Mouse (Mus musculus): ENCODE results near the gene Fahd2a. TPM values are rescaled to one million over a fixed set of nuclear protein-coding genes. Genes with fewer than 3 reads are reported as not detected.

Fahd2a gene
- total RNA-seq, 1 experiment = 6.6 TPM

GRCm38 (mm10) chr2:127453764-127454163, 9.4 kb upstream of the Fahd2a start:
- DNase-seq (ENCODE audit: low read depth, low spot score) = peak; percentile 70
- Histone ChIP-seq H3K36me3 (ENCODE audit: control insufficient read depth, insufficient read depth, low read length, poor library complexity, severe bottlenecking) (no peaks in the 10 kb centered on the region), H3K4me3 (ENCODE audit: insufficient read depth in 1 of 2, low read depth in 1 of 2, low read length in 2 of 2, poor library complexity in 1 of 2, severe bottlenecking in 1 of 2) (no peak overlapping the region), H3K4me1 (ENCODE audit: control insufficient read depth in 2 of 2, insufficient read depth in 2 of 2, low read length in 2 of 2, poor library complexity in 1 of 2) (peaks cover 0 to 11% of the 10 kb centered on the region in 2 experiments; a peak in 1 of 4 replicates), H3K9ac (ENCODE audit: insufficient read depth, low read depth, low read length, poor library complexity, severe bottlenecking) (no peak overlapping the region), H3K27ac (ENCODE audit: insufficient read depth, low read depth, low read length, poor library complexity, severe bottlenecking) (no peak overlapping the region), H3K9me3 (ENCODE audit: control insufficient read depth, insufficient read depth, low read depth, low read length) (no peaks in the 10 kb centered on the region)
- no peak for TF ChIP-seq MAFK (IDR thresholded peaks at IDR 0.05; ENCODE audit: insufficient read depth, low read depth, low read length)
- no peak for TF ChIP-seq HCFC1 (IDR thresholded peaks at IDR 0.05; ENCODE audit: borderline replicate concordance, insufficient read depth, low read length)
- TF ChIP-seq ZC3H11A (IDR thresholded peaks at IDR 0.05; ENCODE audit: borderline replicate concordance, low read depth, low read length) = no peak
- TF ChIP-seq ZNF384 (IDR thresholded peaks at IDR 0.05; ENCODE audit: low read depth, low read length) = no peak
- no peak for TF ChIP-seq CHD2 (IDR thresholded peaks at IDR 0.05; ENCODE audit: low read depth, low read length)
- in situ Hi-C loops (cut with MboI; ENCODE audit: low sequenced_read_pairs in 2 of 2, unreplicated experiment in 2 of 2) = no loop called here

- no peak for DNase-seq (ENCODE audit: low read depth, low spot score)
- H3K9ac ChIP-seq (ENCODE audit: insufficient read depth, low read depth, low read length, poor library complexity, severe bottlenecking) = no peak overlapping the region
- no peak for TF ChIP-seq ZNF384 (IDR thresholded peaks at IDR 0.05; ENCODE audit: low read depth, low read length)
- no peak for TF ChIP-seq ZC3H11A (IDR thresholded peaks at IDR 0.05; ENCODE audit: borderline replicate concordance, low read depth, low read length)
- TF ChIP-seq CHD2 (IDR thresholded peaks at IDR 0.05; ENCODE audit: low read depth, low read length) = no peak
- TF ChIP-seq HCFC1 (IDR thresholded peaks at IDR 0.05; ENCODE audit: borderline replicate concordance, insufficient read depth, low read length) = no peak
- TF ChIP-seq MAFK (IDR thresholded peaks at IDR 0.05; ENCODE audit: insufficient read depth, low read depth, low read length) = no peak
- no peak overlapping the region for H3K27ac ChIP-seq (ENCODE audit: insufficient read depth, low read depth, low read length, poor library complexity, severe bottlenecking)
- H3K9me3 ChIP-seq (ENCODE audit: control insufficient read depth, insufficient read depth, low read depth, low read length) = no peaks in the 10 kb centered on the region
- H3K36me3 ChIP-seq (ENCODE audit: control insufficient read depth, insufficient read depth, low read length, poor library complexity, severe bottlenecking) = no peaks in the 10 kb centered on the region
- peaks cover 0 to 11% of the 10 kb centered on the region in 2 experiments; a peak in 1 of 4 replicates for H3K4me1 ChIP-seq (ENCODE audit: control insufficient read depth in 2 of 2, insufficient read depth in 2 of 2, low read length in 2 of 2, poor library complexity in 1 of 2)
- H3K4me3 ChIP-seq (ENCODE audit: insufficient read depth in 1 of 2, low read depth in 1 of 2, low read length in 2 of 2, poor library complexity in 1 of 2, severe bottlenecking in 1 of 2) = no peak overlapping the region
- in situ Hi-C loops (cut with MboI; ENCODE audit: low sequenced_read_pairs in 2 of 2, unreplicated experiment in 2 of 2) = no loop called here
These were observed 8.8 kb upstream of the Fahd2a start for GRCm38 (mm10) chr2:127453141-127453540.

- no peak overlapping the region for H3K4me3 ChIP-seq (ENCODE audit: insufficient read depth in 1 of 2, low read depth in 1 of 2, low read length in 2 of 2, poor library complexity in 1 of 2, severe bottlenecking in 1 of 2)
- no peak for TF ChIP-seq HCFC1 (IDR thresholded peaks at IDR 0.05; ENCODE audit: borderline replicate concordance, insufficient read depth, low read length)
- no peak for TF ChIP-seq ZNF384 (IDR thresholded peaks at IDR 0.05; ENCODE audit: low read depth, low read length)
- no peak for TF ChIP-seq ZC3H11A (IDR thresholded peaks at IDR 0.05; ENCODE audit: borderline replicate concordance, low read depth, low read length)
- no peak for TF ChIP-seq CHD2 (IDR thresholded peaks at IDR 0.05; ENCODE audit: low read depth, low read length)
- TF ChIP-seq MAFK (IDR thresholded peaks at IDR 0.05; ENCODE audit: insufficient read depth, low read depth, low read length) = no peak
- DNase-seq (ENCODE audit: low read depth, low spot score) = no peak
- peaks cover 0 to 11% of the 10 kb centered on the region in 2 experiments; a peak in 1 of 4 replicates for H3K4me1 ChIP-seq (ENCODE audit: control insufficient read depth in 2 of 2, insufficient read depth in 2 of 2, low read length in 2 of 2, poor library complexity in 1 of 2)
- no peak overlapping the region for H3K27ac ChIP-seq (ENCODE audit: insufficient read depth, low read depth, low read length, poor library complexity, severe bottlenecking)
- H3K9ac ChIP-seq (ENCODE audit: insufficient read depth, low read depth, low read length, poor library complexity, severe bottlenecking) = no peak overlapping the region
- in situ Hi-C loops (cut with MboI; ENCODE audit: low sequenced_read_pairs in 2 of 2, unreplicated experiment in 2 of 2) = no loop called here
- no peaks in the 10 kb centered on the region for H3K36me3 ChIP-seq (ENCODE audit: control insufficient read depth, insufficient read depth, low read length, poor library complexity, severe bottlenecking)
- H3K9me3 ChIP-seq (ENCODE audit: control insufficient read depth, insufficient read depth, low read depth, low read length) = no peaks in the 10 kb centered on the region
These were observed 7.4 kb upstream of the Fahd2a start for GRCm38 (mm10) chr2:127451748-127452147.

- Histone ChIP-seq H3K9ac (ENCODE audit: insufficient read depth, low read depth, low read length, poor library complexity, severe bottlenecking) (no peak overlapping the region), H3K36me3 (ENCODE audit: control insufficient read depth, insufficient read depth, low read length, poor library complexity, severe bottlenecking) (no peaks in the 10 kb centered on the region), H3K4me3 (ENCODE audit: insufficient read depth in 1 of 2, low read depth in 1 of 2, low read length in 2 of 2, poor library complexity in 1 of 2, severe bottlenecking in 1 of 2) (no peak overlapping the region), H3K4me1 (ENCODE audit: control insufficient read depth in 2 of 2, insufficient read depth in 2 of 2, low read length in 2 of 2, poor library complexity in 1 of 2) (peaks cover 0 to 11% of the 10 kb centered on the region in 2 experiments; a peak in 1 of 4 replicates), H3K27ac (ENCODE audit: insufficient read depth, low read depth, low read length, poor library complexity, severe bottlenecking) (no peak overlapping the region), H3K9me3 (ENCODE audit: control insufficient read depth, insufficient read depth, low read depth, low read length) (no peaks in the 10 kb centered on the region)
- in situ Hi-C loops (cut with MboI; ENCODE audit: low sequenced_read_pairs in 2 of 2, unreplicated experiment in 2 of 2) = no loop called here
- no peak for DNase-seq (ENCODE audit: low read depth, low spot score)
- no peak for TF ChIP-seq ZC3H11A (IDR thresholded peaks at IDR 0.05; ENCODE audit: borderline replicate concordance, low read depth, low read length)
- TF ChIP-seq ZNF384 (IDR thresholded peaks at IDR 0.05; ENCODE audit: low read depth, low read length) = no peak
- TF ChIP-seq HCFC1 (IDR thresholded peaks at IDR 0.05; ENCODE audit: borderline replicate concordance, insufficient read depth, low read length) = no peak
- TF ChIP-seq MAFK (IDR thresholded peaks at IDR 0.05; ENCODE audit: insufficient read depth, low read depth, low read length) = no peak
- no peak for TF ChIP-seq CHD2 (IDR thresholded peaks at IDR 0.05; ENCODE audit: low read depth, low read length)
These were observed 5.3 kb upstream of the Fahd2a start for GRCm38 (mm10) chr2:127449691-127450090.

Data from ES-E14 (cell line).